Comparison of ENCODE assay signal across 10 mouse cellular contexts in the genomic region with DNA sequence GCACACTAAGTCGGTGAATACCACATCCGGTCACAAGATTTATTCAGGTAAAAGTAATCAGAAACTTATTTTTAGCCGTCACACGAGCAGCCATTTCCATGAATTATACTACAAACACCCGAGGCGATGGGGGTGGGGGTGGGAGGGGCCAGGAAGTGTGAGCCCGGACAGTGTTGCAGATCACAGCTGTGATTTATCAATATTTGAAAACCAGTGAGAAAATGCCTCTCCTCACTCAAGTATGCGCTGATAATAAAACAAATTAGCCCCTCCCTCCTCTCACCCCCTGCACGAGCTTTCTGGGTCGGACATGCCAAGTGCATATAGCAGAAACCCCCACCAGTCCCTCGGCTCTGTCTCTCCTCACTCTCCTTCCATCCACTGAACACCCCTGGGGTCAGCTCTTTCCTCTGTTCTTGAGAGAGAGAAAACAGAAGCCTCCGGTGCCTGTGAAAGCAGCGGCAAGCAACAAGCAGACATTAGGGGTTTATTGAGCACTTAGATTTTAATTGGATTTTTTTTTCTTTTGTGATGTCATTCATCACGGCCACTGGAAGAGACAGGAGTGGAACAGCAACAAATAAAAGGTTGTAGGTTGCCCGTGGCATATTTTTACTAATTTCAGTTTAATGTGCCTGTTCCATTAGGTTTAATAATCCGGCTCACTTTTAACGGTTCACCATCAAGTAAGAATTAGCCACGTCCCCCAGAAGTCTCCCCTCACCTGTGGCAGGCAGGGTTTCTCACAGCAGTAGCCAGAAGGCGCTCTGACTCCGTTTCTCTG.
DNase-seq lines count a peak whose midpoint lies in the region; ATAC-seq lines count a peak whose summit lies in the region.
"Had no signal": no experiment of that assay in that cellular context is flagged by ENCODE, and none has a peak within 500 bp of the region (broad histone marks: within the 10 kb centered on the region; RNA-seq: fewer than 3 reads in every experiment).

No protein-coding gene starts in this region.

- no peak overlapping the region for H3K27ac ChIP-seq in embryonic facial prominence, embryonic 15.5 days (replicated peaks)
- no peak overlapping the region for H3K27ac ChIP-seq in intestine, embryonic 14.5 days (ENCODE audit: low read depth)
- 0 out of 2 replicates have a peak overlapping the region, but pooled peaks have one; percentile 34 for H3K27ac ChIP-seq in neural tube, embryonic 14.5 days (ENCODE audit: low read depth, low read length)

- no peak for ATAC-seq in embryonic facial prominence, embryonic 15.5 days (ENCODE audit: insufficient number of reproducible peaks, low FRiP score, low TSS enrichment, low read depth)
- no peak; the same call in 1 of the 2 replicates for ATAC-seq in intestine, embryonic 14.5 days (replicated peaks; ENCODE audit: low FRiP score, low TSS enrichment, low read depth)
- ATAC-seq in neural tube, embryonic 14.5 days (ENCODE audit: low read depth), result peak; percentile 82

- H3K4me3 ChIP-seq in embryonic facial prominence, embryonic 15.5 days (replicated peaks), result peak overlapping the region; percentile 20
- H3K4me3 ChIP-seq in intestine, embryonic 14.5 days (ENCODE audit: low read depth, low read length), result peak overlapping the region; percentile 31
- no peak overlapping the region for H3K4me3 ChIP-seq in neural tube, embryonic 14.5 days (ENCODE audit: low read depth, low read length)

- no peaks in the 10 kb centered on the region for H3K27me3 ChIP-seq in embryonic facial prominence, embryonic 15.5 days
- no peaks in the 10 kb centered on the region for H3K27me3 ChIP-seq in intestine, embryonic 14.5 days (replicated peaks; ENCODE audit: control insufficient read depth, insufficient read depth, low read length)
- H3K27me3 ChIP-seq in neural tube, embryonic 14.5 days (ENCODE audit: control insufficient read depth, insufficient read depth, low read length), result no peaks in the 10 kb centered on the region

- no peaks in the 10 kb centered on the region for H3K36me3 ChIP-seq in embryonic facial prominence, embryonic 15.5 days
- H3K36me3 ChIP-seq in intestine, embryonic 14.5 days (ENCODE audit: control insufficient read depth, insufficient read depth, low read length), result no peaks in the 10 kb centered on the region
- H3K36me3 ChIP-seq in neural tube, embryonic 14.5 days (ENCODE audit: control insufficient read depth, insufficient read depth, low read length), result no peaks in the 10 kb centered on the region

- peak; percentile 16 for DNase-seq in kidney, postnatal 10 days
- DNase-seq in kidney, adult 8-10 months, result no peak
- peak; percentile 62 for DNase-seq in intestine, embryonic 14.5 days (ENCODE audit: low spot score)
- DNase-seq in left cerebral cortex, adult 18-20 months (ENCODE audit: low spot score in 2 of 2), result no peak
- no peak for DNase-seq in adrenal gland, postnatal 10 days
- DNase-seq in adrenal gland, adult 18-20 months (ENCODE audit: low spot score in 2 of 2), result no peak
- DNase-seq: cerebellum, postnatal 14 days; right cerebral cortex, postnatal 4 days had no signal

- 28% methylated on average over 20 of the region's 20 CpGs for WGBS in embryonic facial prominence, embryonic 15.5 days
- WGBS in intestine, embryonic 14.5 days, result 24% methylated on average over 20 of the region's 20 CpGs
- WGBS in neural tube, embryonic 14.5 days, result 32% methylated on average over 20 of the region's 20 CpGs

- no peaks in the 10 kb centered on the region for H3K4me1 ChIP-seq in embryonic facial prominence, embryonic 15.5 days
- H3K4me1 ChIP-seq in intestine, embryonic 14.5 days (replicated peaks; ENCODE audit: control insufficient read depth, insufficient read depth, low read length), result peaks cover 6% of the 10 kb centered on the region; the same call in 1 of the 2 replicates
- H3K4me1 ChIP-seq in neural tube, embryonic 14.5 days (ENCODE audit: control insufficient read depth, insufficient read depth, low read length), result peaks cover 10% of the 10 kb centered on the region; the same call in 1 of the 2 replicates

- peak overlapping the region; percentile 44 for H3K4me2 ChIP-seq in embryonic facial prominence, embryonic 15.5 days (replicated peaks)
- peak overlapping the region; percentile 61 for H3K4me2 ChIP-seq in intestine, embryonic 14.5 days (ENCODE audit: low read length)
- peak overlapping the region; percentile 44 for H3K4me2 ChIP-seq in neural tube, embryonic 14.5 days (ENCODE audit: low read depth, low read length)

- no peaks in the 10 kb centered on the region for H3K9me3 ChIP-seq in embryonic facial prominence, embryonic 15.5 days (replicated peaks)
- no peaks in the 10 kb centered on the region for H3K9me3 ChIP-seq in intestine, embryonic 14.5 days (ENCODE audit: control insufficient read depth, low read length)
- H3K9me3 ChIP-seq in neural tube, embryonic 14.5 days (ENCODE audit: control insufficient read depth, low read length), result no peaks in the 10 kb centered on the region

- no peak overlapping the region for H3K9ac ChIP-seq in embryonic facial prominence, embryonic 15.5 days
- no peak overlapping the region for H3K9ac ChIP-seq in intestine, embryonic 14.5 days (ENCODE audit: low read length)
- no peak overlapping the region for H3K9ac ChIP-seq in neural tube, embryonic 14.5 days (replicated peaks; ENCODE audit: low read depth, low read length)

Comparison
In these comparisons a context has a peak if more than half of its experiments do, and no peak if none do; other contexts are left out.
1. DNase-seq: peak in kidney, postnatal 10 days (single experiment) and intestine, embryonic 14.5 days (single experiment); none in kidney, adult 8-10 months (0 of 2), left cerebral cortex, adult 18-20 months (0 of 2), adrenal gland, postnatal 10 days (single experiment) and adrenal gland, adult 18-20 months (0 of 2).
2. Peak in every context shown above with its lines, with median percentiles within 50 percentile points of each other: H3K4me2 ChIP-seq.